Mouse (Mus musculus) left cerebral cortex, adult 11 months (tissue): ENCODE measurements around the gene Mrpl9.

Experiments used
- DNase-seq: peaks from one replicate; pipeline ENCODE4 v3.0.0; 2022; ENCODE audit warnings: low spot score

Gene Mrpl9

DNA sequence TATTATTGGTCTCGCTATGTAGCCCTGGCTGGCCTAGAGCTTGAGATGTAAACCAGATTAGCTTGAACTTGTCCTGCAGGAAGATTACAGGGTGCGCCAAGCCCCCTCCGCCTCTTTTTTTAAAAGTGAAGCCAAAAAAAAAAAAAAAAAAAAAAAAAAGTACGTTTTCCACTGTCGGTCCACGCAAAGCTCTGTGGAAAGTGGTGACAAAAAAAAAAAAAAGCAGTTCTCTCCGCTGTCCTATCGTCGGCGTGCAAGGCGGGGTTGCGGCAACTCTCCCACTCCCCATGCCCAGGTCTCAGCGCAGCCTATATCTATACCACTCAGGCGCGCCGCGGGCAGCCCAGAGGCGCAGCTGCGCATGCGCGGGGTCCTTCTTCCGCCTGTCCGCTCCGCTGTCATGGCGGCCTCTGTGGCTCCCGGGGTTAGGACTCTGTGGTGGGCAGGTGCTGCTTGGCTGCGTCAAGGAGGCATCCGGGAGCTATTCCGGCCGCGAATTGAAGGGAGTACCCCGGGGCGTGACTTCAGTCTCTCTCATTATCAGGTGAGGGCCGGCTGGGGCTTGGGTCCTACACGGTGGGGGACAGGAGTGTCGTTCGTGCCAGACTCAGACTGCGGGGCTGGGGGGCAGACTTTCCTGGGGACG, at the start of gene Mrpl9:
Gene Mrpl9, plus strand, starts transcription at position 368 of the 646 bp plus-strand sequence.
- DNase-seq, result peak; percentile 85

DNA sequence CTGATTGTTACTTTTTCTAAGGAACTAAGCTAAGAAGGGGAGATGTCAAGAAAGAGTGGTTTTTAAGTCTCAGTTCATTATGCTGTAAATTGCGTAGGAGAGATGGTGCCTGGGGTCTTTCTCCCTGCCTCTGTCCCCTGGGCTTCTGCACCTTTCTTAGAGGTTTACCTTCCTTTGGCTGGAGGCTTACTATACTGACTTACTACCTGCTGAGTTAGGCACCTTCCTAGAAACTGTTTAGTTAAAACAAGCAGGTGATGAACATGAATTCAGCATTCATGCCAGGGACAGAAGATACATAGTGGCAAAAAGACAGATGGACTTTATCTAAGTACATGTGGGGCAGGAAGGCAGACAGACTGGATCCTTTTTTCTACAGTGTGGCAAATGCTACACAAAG, 46.8 kb upstream of the Mrpl9 start:
- DNase-seq, result no peak

DNA sequence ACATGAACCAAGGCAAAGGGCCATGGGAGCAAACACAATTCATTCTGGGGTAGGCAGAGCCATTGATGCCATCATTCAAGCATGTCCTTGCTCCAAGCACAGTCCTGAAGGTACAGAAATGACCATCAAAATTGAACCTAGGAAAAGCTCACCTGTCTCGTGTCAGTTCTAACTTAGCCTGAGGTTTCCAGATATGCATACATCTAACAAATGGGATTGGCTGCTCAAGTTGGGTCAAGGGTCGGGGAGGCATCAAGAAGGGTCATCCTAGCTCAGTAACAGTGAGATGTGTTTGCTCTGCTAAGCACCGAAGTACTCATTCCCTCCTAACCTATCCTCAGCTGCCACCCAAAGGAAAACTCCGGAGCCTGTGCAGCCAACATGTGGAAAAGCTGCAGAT, 46.3 kb upstream of the Mrpl9 start:
- DNase-seq, result no peak

DNA sequence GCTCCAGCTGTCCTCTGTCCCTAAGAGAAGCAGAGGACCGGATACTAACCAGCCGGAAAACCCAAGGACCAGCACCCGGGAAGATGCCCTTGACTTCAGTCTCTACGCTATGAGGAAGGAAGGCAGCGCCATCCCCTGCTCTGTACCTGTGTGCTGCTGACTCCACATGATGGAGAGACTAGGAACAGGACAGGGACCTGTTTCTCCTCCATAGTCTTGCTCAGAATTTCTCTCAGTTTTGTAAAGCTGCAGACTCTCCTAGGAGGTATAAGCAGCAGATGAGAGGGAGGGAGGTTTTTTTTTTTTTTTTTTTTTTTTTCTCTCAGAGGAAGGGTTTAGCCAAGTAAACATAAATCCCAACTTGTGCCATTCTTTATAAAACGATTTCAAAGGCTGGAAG, 44.9 kb upstream of the Mrpl9 start, which contains the start of gene Lingo4:
Gene Lingo4, plus strand, starts transcription at position 301 of the 400 bp plus-strand sequence.
- DNase-seq, result no peak

DNA sequence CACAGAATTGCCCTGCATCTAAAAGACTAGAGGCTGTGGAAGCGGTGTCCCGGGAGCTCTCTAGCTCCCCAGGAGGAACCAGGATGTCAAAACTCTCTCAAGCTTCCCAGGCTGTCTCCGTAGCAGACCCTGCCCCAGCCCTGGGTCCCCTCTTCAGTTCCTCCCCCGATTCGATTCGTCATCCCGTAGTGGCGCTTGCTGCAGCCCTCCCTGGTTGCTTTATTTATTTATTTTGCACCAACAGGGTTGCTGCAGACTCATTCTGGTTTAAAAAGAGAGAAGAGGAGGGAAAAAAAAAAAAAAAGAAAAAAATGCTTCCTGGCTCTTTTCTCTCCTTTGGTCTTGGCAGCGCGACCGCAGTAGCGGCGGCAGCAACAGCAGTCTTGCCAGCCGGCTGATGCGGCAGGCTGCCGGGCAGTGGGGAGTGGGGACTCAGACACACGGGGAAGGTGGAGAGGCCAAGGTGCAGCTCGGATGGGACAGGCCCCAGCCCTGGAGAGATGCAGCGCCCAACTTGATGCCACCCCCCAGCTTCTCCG, 44.1 kb upstream of the Mrpl9 start:
- DNase-seq, result no peak

DNA sequence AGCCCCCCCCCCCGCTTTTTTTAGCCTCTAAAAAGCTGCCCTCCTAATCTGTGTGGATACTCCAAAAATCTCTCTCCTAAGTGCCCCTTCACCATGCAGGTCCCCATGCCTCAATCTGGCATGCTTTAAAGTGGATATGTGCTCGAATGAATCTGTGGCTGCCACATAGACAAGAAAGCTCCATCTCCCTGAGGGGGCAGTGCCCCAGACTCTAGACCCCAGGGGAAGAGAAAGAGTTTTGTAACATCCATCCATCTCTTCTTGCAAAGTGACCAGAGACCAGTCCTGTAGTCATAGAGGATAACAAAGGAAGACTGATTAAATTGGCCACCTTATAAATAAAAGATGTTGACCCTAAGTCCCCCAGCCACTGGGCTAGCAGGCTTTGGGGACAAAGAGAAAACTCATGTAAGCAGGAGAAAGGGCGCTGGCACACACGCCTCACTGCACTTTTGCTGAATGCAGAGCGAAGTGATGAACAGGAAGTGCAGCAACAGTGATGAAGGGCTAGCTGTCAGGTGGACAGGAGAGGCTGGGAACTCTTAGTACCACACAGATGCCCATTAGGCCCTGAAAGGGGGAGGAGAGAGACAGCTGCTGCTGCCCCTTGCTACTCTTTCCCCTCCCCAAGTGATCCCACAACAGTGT, 43.3 kb upstream of the Mrpl9 start:
- DNase-seq, result no peak

DNA sequence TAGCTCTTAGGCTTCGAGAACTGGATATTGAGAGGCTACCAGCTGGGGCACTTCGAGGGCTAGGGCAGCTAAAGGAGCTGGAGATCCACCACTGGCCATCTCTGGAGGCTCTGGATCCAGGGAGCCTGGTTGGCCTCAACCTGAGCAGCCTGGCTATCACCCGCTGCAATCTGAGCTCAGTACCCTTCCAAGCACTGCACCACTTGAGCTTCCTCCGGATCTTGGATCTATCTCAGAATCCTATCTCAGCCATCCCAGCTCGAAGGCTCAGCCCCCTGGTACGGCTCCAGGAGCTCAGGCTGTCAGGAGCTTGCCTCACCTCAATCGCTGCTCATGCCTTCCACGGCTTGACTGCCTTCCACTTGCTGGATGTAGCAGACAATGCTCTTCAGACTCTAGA, 40.7 kb upstream of the Mrpl9 start:
- no peak for DNase-seq

DNA sequence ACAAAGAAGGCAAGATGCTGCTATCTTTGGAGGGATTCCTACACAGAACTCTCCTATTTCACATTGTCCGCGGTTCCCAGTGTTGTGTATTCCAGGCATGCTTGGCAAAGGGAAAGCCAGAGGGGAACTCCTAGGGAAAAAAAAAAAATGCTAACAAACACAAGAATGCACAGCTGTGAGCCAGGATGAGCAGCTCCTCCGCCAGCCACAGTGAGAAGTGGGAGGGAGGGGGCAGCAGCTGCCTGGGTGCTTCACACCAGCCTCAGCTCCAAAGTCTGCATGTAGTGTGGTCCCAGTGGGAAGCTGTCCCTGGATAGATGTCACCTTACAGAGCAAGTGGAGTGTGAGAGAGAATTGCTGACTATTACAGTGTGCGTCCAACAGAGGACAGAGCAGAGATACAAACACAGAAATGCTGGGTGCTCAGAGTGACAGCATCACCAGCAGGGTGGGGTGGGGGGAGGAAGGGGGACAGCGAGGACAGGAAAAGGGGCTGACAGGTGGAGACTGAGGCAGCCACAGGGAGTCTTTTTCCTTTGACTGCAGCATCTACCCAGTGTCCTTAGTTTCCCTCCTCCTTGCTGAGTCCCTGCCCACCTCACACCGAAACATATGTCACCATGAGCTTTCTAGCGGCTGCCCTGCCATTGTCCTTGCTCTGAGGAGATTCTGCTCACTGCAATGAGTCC, 38.6 kb upstream of the Mrpl9 start:
- DNase-seq, result peak; percentile 35

DNA sequence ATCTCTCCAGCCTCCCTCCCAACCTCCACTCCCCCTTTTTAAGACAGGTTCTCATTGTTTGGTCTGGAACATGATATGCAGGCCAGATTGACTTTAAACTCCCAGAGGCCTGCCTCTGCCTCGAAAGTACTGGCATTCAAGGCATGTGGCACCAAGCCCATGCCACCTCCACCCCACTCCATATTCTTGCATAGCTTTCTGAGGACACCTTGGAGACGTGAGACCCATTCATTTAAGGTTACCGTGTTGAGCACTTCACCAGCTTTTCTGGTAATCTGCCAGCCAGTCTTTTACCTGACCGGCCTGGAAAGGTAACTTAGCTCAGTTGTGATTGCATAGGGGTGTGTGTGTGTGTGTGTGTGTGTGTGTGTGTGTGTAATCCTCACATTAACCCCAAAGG, 37.6 kb upstream of the Mrpl9 start:
- no peak for DNase-seq

DNA sequence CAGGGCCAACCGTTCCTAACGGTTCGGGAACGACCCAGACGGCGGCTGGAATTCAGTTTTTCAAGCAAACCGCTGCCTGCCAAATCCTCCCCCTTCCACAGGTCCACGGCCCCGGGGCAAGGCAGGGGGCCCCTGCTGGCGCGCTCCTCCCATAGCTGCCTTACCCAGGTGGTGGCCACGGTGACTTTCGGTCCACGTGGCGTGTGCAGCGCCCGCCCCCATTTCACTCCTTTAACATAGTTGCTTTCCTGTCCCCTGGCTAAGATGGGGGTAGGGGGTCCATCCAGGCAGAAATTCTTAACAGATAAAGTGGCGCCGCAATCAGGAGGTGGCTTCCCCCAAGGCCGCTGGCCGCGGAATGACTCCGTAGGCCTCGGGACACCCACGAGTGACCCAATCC, 30.6 kb upstream of the Mrpl9 start:
- peak; percentile 27 for DNase-seq

DNA sequence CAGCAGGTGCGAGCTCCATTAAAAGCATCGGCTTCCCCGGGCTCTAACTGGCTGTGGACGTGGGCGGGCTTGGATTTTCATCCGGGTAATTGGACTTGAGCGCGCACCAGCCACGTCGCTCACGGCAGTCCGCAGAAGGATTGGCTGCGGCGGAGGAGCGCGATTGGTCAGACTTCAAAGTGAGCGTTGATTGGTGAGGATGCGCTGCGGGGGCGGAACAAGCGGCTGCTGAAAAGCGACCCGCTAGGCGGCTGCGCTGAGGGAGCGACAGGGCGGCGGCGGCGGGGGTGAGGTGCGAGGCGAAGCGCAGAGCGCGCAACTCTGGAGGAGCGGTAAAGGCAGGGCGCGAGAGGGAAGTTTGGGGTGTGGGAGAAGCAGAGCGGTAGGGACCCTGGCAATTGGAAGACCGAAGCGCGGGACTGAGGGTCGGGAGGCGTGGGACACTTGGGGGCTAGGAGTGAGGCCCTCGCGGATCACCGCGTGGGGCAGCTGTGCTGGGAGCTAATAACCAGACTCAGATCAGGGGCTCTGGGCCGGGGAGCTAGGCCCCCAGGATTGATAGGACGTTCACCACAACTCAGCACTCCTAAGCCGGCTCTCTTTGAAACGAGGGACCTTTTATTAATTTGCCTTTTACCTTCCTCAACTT, 30.0 kb upstream of the Mrpl9 start, which contains the start of gene Tdrkh:
Gene Tdrkh, plus strand, starts transcription at position 243 of the 649 bp plus-strand sequence.
- DNase-seq, result peak; percentile 97

DNA sequence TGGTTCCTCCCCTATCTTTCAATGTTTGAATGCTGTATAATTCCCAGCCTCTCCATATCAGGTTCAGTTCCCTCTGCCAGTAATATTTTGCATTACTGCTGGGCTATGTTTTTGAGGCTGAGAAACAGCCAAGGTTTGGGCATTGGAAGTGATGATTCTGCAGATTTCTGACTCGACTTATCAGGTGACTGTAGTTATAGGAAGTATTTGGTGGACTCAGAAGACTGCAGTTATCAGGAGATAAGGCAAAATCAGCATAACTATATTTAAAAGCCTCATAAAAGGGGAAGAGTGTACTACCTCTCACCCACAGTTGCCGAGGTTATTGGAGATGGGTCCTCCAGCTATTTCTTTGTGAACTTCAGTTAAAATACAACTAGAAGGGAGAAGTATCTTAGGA, 12.1 kb upstream of the Mrpl9 start:
- DNase-seq, result no peak

DNA sequence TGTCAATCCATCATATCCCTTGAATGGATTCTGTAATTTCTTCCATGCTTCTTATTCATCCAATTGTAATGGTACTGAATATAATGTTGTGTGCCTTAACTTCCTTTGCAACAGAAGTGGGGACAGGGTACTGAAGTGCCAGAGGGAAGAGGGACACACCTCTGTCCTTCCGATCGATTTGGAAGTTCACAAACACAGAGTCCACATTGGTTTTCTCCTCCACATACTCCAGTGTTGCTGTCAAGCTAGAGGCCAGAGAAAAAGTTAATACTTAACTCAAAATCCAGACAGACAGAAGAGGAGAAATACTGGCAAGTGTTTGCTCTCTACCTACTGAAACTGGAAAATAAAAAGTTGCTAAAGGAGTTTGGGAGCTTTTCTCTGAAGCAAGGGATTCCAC, 8.8 kb upstream of the Mrpl9 start:
- DNase-seq, result no peak

DNA sequence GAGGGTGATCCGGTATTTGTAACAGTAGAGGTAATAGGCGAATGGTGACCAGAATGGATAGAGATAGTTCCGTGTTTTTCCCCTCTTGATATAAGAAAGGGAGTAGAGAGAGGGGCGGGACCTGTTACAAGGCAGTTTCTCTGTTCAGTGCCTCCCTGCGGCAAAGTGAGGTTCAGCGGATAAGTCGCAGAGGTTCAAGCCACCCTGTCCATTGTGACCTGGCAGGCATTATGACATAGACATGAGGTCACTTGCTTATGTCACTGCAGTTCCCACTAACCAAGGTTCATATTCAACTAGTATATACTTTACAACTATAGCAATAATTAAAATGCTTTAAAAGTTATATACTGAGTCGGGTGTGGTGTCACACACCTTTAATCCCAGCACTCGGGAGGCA, 6.7 kb upstream of the Mrpl9 start:
- no peak for DNase-seq

DNA sequence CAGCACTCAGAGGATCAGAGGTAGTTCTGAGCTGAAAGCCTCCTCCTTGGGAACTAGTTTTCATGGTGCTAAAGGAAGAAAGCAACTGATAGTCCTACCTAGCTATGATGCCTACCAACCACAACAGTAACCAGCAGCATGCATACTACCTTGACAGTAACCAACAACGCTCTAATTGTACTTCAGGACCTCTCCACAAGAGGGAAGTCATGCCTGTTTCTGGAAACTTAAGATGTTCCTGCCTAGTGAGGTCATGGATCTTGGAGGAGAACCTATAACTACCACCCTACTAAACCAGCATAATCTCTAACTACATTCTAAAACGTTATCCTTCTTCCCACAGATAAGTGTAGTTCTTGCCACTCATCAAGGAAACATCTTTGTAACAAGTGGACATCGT, 1.9 kb upstream of the Mrpl9 start:
- DNase-seq, result no peak

DNA sequence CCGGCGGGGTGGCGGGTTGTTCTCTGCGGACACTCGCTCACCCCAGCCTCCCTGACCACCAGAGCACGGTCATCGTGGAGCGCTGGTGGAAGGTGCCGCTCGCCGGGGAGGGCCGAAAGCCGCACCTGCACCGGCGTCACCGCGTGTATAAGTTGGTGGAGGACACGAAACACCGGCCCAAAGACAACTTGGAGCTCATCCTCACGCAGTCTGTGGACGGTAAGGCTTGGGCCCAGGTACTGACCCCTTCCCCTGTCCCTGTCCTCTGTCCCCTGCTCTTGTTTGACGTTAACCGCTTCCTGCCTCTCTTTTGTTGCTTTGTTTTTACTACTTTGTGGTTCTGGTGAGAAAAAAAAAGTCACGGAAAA, 463 bp downstream of the Mrpl9 start, which contains the start of gene Oaz3:
Gene Oaz3, minus strand, starts transcription at position 319 of the 368 bp plus-strand sequence.
- no peak for DNase-seq

DNA sequence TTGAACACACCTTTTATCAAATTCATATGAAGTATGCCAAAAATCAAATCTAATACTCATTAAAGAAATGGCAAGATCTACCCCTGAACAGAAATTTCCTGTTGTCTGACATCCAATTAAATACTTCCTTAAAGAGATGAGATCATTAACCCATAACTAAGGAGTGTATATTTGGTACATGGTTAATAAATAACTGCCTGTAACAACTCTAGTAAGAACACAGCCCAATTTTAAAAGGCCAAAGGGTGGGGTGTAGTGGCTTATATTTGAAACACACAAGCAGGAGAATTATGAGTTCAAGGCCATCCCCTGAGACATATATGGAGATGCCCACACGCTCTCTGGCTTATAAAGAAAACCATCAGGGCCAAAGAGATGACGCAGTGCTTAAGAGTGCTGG, 6.3 kb downstream of the Mrpl9 start:
- no peak for DNase-seq

DNA sequence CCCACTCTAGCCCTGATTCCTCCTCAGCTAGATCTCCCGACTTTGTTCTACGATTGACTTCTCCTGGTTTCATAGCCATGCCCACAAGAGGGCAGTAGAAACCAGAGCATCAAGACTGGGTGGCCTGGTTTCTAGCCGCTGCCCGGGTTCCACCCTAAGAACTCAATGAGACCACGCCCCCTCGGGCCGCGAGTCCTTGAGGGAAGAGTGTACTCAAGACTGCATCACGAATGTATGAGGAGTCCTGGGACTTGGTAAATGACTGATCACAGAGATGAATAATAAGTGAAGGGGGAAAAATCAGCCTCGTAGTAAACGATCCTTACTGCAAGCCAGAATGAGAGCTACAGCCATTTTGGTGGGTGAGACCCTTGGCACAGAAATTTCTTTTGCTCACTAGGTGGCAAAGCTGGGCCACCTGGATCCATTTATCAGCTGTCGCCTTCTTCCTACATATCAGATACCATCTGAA, 13.4 kb downstream of the Mrpl9 start:
- DNase-seq, result peak; percentile 70

DNA sequence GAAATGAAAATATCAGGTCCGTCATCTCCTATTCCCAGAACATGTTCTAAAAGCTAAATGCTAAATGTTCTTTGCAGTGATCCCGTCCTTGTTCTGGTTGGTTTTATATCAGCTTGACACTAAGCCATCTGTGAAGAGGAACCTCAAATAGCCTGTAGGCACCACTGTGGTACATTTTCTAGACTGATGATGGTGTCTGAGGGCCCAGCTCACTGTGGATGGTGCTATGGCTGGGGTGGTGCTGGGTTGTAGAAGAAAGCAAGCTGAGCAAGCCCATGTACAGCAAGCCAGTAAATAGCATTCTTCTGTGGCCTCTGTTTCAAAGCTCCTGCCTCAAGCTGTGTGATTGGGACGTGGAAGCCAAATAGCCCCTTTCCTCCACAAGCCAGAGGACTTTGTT, 13.9 kb downstream of the Mrpl9 start:
- DNase-seq, result no peak

DNA sequence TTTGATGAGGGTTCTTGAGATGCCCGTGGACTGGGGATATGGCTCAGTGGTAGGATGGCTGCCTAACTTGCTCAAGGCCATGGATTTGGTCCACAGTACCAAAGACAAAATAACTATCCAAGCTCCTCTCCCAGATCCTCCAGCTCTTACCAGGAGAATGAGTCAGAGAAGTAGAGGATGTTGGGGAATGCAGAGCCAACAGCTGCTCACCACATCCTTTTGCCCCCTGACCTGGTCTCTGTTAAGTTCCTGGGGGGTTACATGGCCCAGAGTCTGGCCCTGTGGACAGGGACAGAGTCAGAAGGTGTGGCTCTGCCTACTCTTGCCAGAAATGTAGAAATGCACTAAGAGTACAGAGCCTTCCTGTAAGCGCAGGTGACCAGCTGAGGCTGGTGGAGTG, 16.7 kb downstream of the Mrpl9 start:
- DNase-seq, result no peak

DNA sequence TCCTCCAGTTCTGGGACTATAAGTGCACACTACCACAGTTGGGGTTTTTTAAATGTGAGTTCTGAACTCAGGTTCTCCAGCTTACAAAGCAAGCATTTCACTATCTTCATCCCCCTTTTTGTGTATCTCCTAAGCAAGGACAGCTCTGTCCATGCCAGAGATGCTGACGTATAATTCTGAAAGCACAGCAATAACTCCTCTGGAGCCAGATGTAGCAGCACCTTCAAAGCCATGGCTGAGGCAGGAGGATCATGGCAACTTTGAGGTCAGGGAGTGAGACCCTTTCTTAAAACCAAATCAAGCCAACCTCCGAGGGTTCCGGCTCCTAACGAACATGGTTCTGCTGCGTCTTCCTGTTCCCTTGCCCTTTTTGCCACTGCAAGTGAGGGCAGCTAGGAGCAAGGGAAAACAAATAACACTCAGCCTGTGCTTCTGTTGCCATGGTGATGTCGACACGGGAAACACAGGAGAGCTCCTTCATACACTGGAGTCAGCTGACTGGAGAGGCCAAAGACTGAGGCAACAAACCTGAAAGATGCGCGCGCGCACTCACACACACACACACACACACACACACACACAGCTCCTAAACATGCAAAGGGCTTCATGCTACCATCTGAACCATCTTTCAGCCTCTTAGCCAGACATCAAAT, 20.9 kb downstream of the Mrpl9 start:
- no peak for DNase-seq
